29 mouse cellular contexts compared by ENCODE assay signal in the genomic region with DNA sequence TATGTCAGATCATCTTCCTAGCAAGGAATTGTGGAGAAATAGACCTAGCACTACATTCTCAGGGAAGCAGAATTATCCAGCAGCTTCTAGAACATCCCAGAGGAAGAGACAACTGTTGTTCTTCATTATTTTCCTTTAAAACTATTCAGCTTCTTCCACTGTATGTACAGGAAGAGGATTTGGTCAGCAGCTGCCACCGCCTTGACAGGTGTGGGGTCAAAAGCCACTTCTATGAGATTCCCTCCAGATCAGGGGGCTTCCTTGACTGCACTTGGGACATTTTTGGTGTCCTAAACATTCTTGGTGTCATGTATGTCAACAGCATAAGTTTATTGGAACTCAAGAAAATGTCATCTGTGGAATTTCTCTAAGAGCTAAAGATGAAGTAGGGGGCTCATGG. TPM values are rescaled to one million over a fixed set of nuclear protein-coding genes. Genes with fewer than 3 reads are reported as not detected.
"Had no signal": no experiment of that assay in that cellular context is flagged by ENCODE, and none has a peak within 500 bp of the region (broad histone marks: within the 10 kb centered on the region; RNA-seq: fewer than 3 reads in every experiment).

No protein-coding gene starts in this region.

- H3K27me3 ChIP-seq: embryonic facial prominence, embryonic 12.5 days; embryonic facial prominence, embryonic 13.5 days; embryonic facial prominence, embryonic 15.5 days; forebrain, embryonic 13.5 days; forebrain, embryonic 15.5 days had no signal

- H3K4me3 ChIP-seq: embryonic facial prominence, embryonic 10.5 days; embryonic facial prominence, embryonic 12.5 days; embryonic facial prominence, embryonic 13.5 days; embryonic facial prominence, embryonic 15.5 days; erythroblast, embryonic 14.5 days; forebrain, embryonic 10.5 days; forebrain, embryonic 12.5 days; forebrain, embryonic 13.5 days; forebrain, embryonic 15.5 days; heart, adult 2 months had no signal

- H3K9ac ChIP-seq: embryonic facial prominence, embryonic 12.5 days; embryonic facial prominence, embryonic 13.5 days; embryonic facial prominence, embryonic 15.5 days; forebrain, embryonic 12.5 days; forebrain, embryonic 13.5 days; forebrain, embryonic 15.5 days; forebrain, postnatal 0 days had no signal

- H3K27ac ChIP-seq: embryonic facial prominence, embryonic 10.5 days; embryonic facial prominence, embryonic 12.5 days; embryonic facial prominence, embryonic 15.5 days; forebrain, embryonic 10.5 days; forebrain, embryonic 12.5 days; forebrain, embryonic 13.5 days; forebrain, embryonic 15.5 days; heart, adult 2 months had no signal

- ATAC-seq: forebrain, embryonic 13.5 days; forebrain, embryonic 14.5 days; forebrain, embryonic 15.5 days; forebrain, embryonic 16.5 days; forebrain, postnatal 0 days had no signal

- DNase-seq: cerebellum, adult 18-20 months; cerebellum, adult 2 months; cerebellum, adult 8-10 months; cerebellum, adult 9-10 months; cerebellum, adult 9-11 months; cerebellum, postnatal 10 days; cerebellum, postnatal 14 days; cerebellum, postnatal 25 days; cerebellum, postnatal 36 days; embryo, embryonic 11 days; forebrain, postnatal 0 days; gastrocnemius, postnatal 10 days; gastrocnemius, postnatal 14 days; gastrocnemius, postnatal 25 days; heart, adult 11 months; heart, adult 18-20 months; heart, adult 2 months had no signal

- H3K4me2 ChIP-seq: embryonic facial prominence, embryonic 12.5 days; embryonic facial prominence, embryonic 13.5 days; embryonic facial prominence, embryonic 15.5 days; forebrain, embryonic 12.5 days; forebrain, embryonic 13.5 days; forebrain, embryonic 15.5 days had no signal

- H3K36me3 ChIP-seq: embryonic facial prominence, embryonic 10.5 days; embryonic facial prominence, embryonic 12.5 days; embryonic facial prominence, embryonic 13.5 days; embryonic facial prominence, embryonic 15.5 days; forebrain, embryonic 10.5 days; forebrain, embryonic 12.5 days; forebrain, embryonic 15.5 days had no signal

- H3K9me3 ChIP-seq: embryonic facial prominence, embryonic 10.5 days; embryonic facial prominence, embryonic 12.5 days; embryonic facial prominence, embryonic 13.5 days; embryonic facial prominence, embryonic 15.5 days; forebrain, embryonic 10.5 days; forebrain, embryonic 12.5 days; forebrain, embryonic 13.5 days; forebrain, embryonic 15.5 days had no signal

RNA-seq across cellular contexts. Expression of gene Lmcd1, which starts 5.2 kb away (rescaled TPM):
- total RNA-seq: granulocyte monocyte progenitor cell, adult 5-6 weeks had no signal
- polyA plus RNA-seq: erythroblast, embryonic 14.5 days had no signal
